Mouse (Mus musculus) ES-Bruce4 (cell line): ENCODE results near the gene Srarp. TPM values are rescaled to one million over a fixed set of nuclear protein-coding genes. Genes with fewer than 3 reads are reported as not detected.

Source experiments
- H3K27ac ChIP-seq: 2 replicates; pipeline ENCODE4 v1.5.1; 2012; ENCODE audit warnings: low read length, inconsistent platforms; ENCODE audit not compliant: insufficient read depth
- H3K27me3 ChIP-seq: 2 replicates; pipeline ENCODE4 v1.6.1; 2012; ENCODE audit warnings: mild to moderate bottlenecking, low read length, inconsistent platforms; ENCODE audit not compliant: control insufficient read depth, poor library complexity, insufficient read depth, severe bottlenecking
- H3K36me3 ChIP-seq: 2 replicates; pipeline ENCODE4 v1.6.1; 2012; ENCODE audit warnings: inconsistent platforms, mild to moderate bottlenecking, low read length, moderate library complexity; ENCODE audit not compliant: control insufficient read depth, poor library complexity, insufficient read depth, severe bottlenecking
- H3K4me1 ChIP-seq: one replicate; pipeline ENCODE4 v1.8.1; 2011; ENCODE audit warnings: low read length; ENCODE audit not compliant: control insufficient read depth, insufficient read depth
- H3K4me3 ChIP-seq: 2 replicates; pipeline ENCODE4 v1.5.1; 2011; ENCODE audit warnings: low read depth, mild to moderate bottlenecking, low read length
- H3K9ac ChIP-seq: 2 replicates; pipeline ENCODE4 v1.6.1; 2012; ENCODE audit warnings: low read depth, mild to moderate bottlenecking, inconsistent platforms; ENCODE audit not compliant: poor library complexity, severe bottlenecking
- H3K9me3 ChIP-seq: replicated peaks from 2 replicates; pipeline ENCODE4 v1.6.1; 2012; ENCODE audit warnings: mild to moderate bottlenecking, low read length, inconsistent platforms; ENCODE audit not compliant: control insufficient read depth, poor library complexity, insufficient read depth, severe bottlenecking
- CTCF ChIP-seq: IDR thresholded peaks from one replicate; pipeline ENCODE4 v1.8.1; 2011; ENCODE audit warnings: low read depth, low read length
- EP300 ChIP-seq: IDR thresholded peaks from 2 replicates; pipeline ENCODE4 v1.6.1; 2011; ENCODE audit warnings: low read depth, low read length; ENCODE audit not compliant: insufficient read depth
- POLR2A ChIP-seq: IDR thresholded peaks from one replicate; pipeline ENCODE4 v1.8.1; 2011; ENCODE audit warnings: low read length; ENCODE audit not compliant: insufficient read depth
- polyA plus RNA-seq: library from polyadenylated mRNA; stranded (reverse); fragments of >200 nt; gene quantifications from 2 replicates; pipeline ENCODE4 v1.2.4, GENCODE M21; 2011; ENCODE audit warnings: low read depth; ENCODE audit not compliant: missing spikeins, insufficient read depth, insufficient read length

Srarp gene
- polyA plus RNA-seq, 1 experiment: not detected

- Histone ChIP-seq H3K9me3 (no peaks in the 10 kb centered on the region), H3K27ac (no peak overlapping the region), H3K36me3 (no peaks in the 10 kb centered on the region), H3K4me1 (peaks cover 2% of the 10 kb centered on the region), H3K9ac (no peak overlapping the region), H3K27me3 (no peaks in the 10 kb centered on the region), H3K4me3 (no peak overlapping the region)
- no peak for TF ChIP-seq POLR2A
- TF ChIP-seq EP300: no peak
- no peak for TF ChIP-seq CTCF
These were observed 19.6 kb upstream of the Srarp start for GRCm38 (mm10) chr4:141455526-141455925.

- H3K4me1 ChIP-seq: peaks cover 2% of the 10 kb centered on the region
- no peaks in the 10 kb centered on the region for H3K36me3 ChIP-seq
- H3K9me3 ChIP-seq: no peaks in the 10 kb centered on the region
- H3K27ac ChIP-seq: no peak overlapping the region
- H3K9ac ChIP-seq: no peak overlapping the region
- H3K27me3 ChIP-seq: no peaks in the 10 kb centered on the region
- no peak for TF ChIP-seq EP300
- TF ChIP-seq POLR2A: no peak
- no peak for TF ChIP-seq CTCF
- H3K4me3 ChIP-seq: no peak overlapping the region
These were observed 18.9 kb upstream of the Srarp start for GRCm38 (mm10) chr4:141454581-141455350.

- H3K9ac ChIP-seq: no peak overlapping the region
- H3K9me3 ChIP-seq: no peaks in the 10 kb centered on the region
- no peak overlapping the region for H3K4me3 ChIP-seq
- no peaks in the 10 kb centered on the region for H3K27me3 ChIP-seq
- no peaks in the 10 kb centered on the region for H3K36me3 ChIP-seq
- H3K4me1 ChIP-seq: no peaks in the 10 kb centered on the region
- no peak overlapping the region for H3K27ac ChIP-seq
- TF ChIP-seq EP300: no peak
- TF ChIP-seq CTCF: no peak
- no peak for TF ChIP-seq POLR2A
These were observed 16.1 kb upstream of the Srarp start for GRCm38 (mm10) chr4:141451916-141452450.

GRCm38 (mm10) chr4:141451251-141451650, 15.3 kb upstream of the Srarp start:
- H3K9ac ChIP-seq: no peak overlapping the region
- H3K4me1 ChIP-seq: no peaks in the 10 kb centered on the region
- no peak overlapping the region for H3K4me3 ChIP-seq
- H3K36me3 ChIP-seq: no peaks in the 10 kb centered on the region
- no peaks in the 10 kb centered on the region for H3K9me3 ChIP-seq
- no peak overlapping the region for H3K27ac ChIP-seq
- no peak for TF ChIP-seq POLR2A
- no peak for TF ChIP-seq CTCF
- no peak for TF ChIP-seq EP300
- no peaks in the 10 kb centered on the region for H3K27me3 ChIP-seq

- Histone ChIP-seq H3K9me3 (no peaks in the 10 kb centered on the region), H3K9ac (no peak overlapping the region), H3K4me1 (peaks cover 4% of the 10 kb centered on the region), H3K4me3 (no peak overlapping the region), H3K36me3 (no peaks in the 10 kb centered on the region), H3K27me3 (no peaks in the 10 kb centered on the region), H3K27ac (no peak overlapping the region)
- TF ChIP-seq CTCF (no peak), POLR2A (no peak), EP300 (no peak)
These were observed 10.3 kb upstream of the Srarp start for GRCm38 (mm10) chr4:141446211-141446610.

GRCm38 (mm10) chr4:141445328-141445720, 9.4 kb upstream of the Srarp start:
- Histone ChIP-seq H3K4me3 (peak overlapping the region; percentile 94), H3K9ac (peak overlapping the region; percentile 86), H3K36me3 (no peaks in the 10 kb centered on the region), H3K27ac (no peak overlapping the region), H3K9me3 (no peaks in the 10 kb centered on the region), H3K27me3 (no peaks in the 10 kb centered on the region), H3K4me1 (peaks cover 4% of the 10 kb centered on the region)
- no peak for TF ChIP-seq POLR2A
- no peak for TF ChIP-seq EP300
- TF ChIP-seq CTCF: no peak
